Mouse (Mus musculus): ENCODE data around the gene BC029722.

Gene BC029722

DNA sequence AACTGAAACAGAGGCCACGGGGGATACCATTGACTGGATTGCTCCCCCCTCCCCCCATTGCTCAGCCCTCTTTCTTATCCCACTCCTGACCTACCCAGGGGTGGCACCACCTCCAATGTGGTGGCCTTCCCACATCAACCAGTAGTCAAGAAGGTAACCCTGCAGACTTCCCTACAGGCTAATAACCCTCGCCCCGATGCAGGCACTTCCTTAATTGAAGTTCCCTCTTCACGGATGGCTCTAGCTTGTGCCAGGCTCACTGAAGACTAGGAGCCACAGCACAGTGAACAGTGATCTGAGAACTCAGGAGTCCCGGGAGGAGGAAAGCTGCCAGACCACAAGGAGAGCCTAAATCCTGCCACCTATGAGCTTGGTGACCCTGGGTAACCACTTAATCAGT is 32.3 kb downstream of the BC029722 start:
- DNase-seq (ENCODE audit: low read depth in 1 of 2, low spot score in 2 of 2) = no peak

- DNase-seq (ENCODE audit: low read depth in 1 of 2, low spot score in 2 of 2) = no peak
These were observed 34.7 kb downstream of the BC029722 start for GRCm38 (mm10) chr2:155784534-155784933.

- DNase-seq (ENCODE audit: low read depth in 1 of 2, low spot score in 2 of 2) = no peak
These were observed 39.7 kb downstream of the BC029722 start for GRCm38 (mm10) chr2:155779506-155779905.

DNA sequence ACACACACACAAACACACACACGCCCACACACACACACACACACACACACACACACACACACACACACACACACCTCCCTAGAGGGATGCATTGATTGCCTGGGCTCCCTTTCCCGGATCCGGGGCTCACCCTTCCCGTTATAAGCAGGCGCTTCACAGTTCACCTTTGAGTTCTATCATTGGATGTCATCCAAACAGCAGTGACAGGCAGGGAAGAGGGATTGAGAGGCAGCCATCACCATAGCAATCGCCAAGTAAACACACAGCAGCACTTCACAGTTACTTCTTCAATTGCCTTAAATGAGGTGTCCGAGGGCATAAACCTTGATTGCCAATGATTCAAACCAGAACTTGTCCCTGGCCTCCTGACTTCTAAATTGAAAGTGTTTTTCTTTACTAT is 40.2 kb downstream of the BC029722 start:
- DNase-seq (ENCODE audit: low read depth in 1 of 2, low spot score in 2 of 2) = no peak

DNA sequence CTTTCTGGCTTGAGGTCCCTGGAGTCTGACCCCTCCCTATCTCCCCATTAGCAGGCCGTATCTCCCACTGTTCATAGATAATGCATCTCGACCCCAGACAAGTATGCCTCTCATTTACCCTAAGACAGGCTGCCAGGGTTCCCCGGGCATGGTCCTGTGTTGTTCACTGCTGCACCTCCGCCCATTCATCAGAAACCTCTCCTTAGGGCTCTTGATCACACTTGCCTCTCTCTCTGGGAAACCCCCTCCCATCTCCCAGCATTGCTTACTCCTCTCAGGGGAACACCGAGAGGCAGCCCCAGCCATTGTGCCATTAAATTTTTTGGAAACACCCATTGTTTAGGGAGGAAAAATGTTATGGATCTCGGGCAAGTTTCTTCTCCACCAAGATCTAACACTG is 41.2 kb downstream of the BC029722 start:
- no peak for DNase-seq (ENCODE audit: low read depth in 1 of 2, low spot score in 2 of 2)

DNA sequence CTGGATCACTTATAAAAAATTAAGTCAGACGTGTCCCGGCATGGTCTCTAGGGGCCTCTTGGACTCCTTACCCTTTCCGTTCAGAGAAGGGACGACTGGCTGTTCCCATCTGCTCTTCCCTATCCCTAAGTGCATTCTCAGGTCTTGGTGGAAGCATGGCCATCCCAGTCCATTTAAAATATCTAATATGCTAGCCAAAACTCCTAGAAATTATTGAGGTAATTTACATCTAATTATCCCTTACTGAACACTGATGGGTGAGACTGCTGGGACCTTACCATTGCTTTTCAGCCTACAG is 41.6 kb downstream of the BC029722 start:
- no peak for DNase-seq (ENCODE audit: low read depth in 1 of 2, low spot score in 2 of 2)

GRCm38 (mm10) chr2:155776824-155777687 is 42.2 kb downstream of the BC029722 start:
- no peak for DNase-seq (ENCODE audit: low read depth in 1 of 2, low spot score in 2 of 2)

- DNase-seq (ENCODE audit: low read depth in 1 of 2, low spot score in 2 of 2) = no peak
These were observed 43.5 kb downstream of the BC029722 start for GRCm38 (mm10) chr2:155775685-155776263.

DNA sequence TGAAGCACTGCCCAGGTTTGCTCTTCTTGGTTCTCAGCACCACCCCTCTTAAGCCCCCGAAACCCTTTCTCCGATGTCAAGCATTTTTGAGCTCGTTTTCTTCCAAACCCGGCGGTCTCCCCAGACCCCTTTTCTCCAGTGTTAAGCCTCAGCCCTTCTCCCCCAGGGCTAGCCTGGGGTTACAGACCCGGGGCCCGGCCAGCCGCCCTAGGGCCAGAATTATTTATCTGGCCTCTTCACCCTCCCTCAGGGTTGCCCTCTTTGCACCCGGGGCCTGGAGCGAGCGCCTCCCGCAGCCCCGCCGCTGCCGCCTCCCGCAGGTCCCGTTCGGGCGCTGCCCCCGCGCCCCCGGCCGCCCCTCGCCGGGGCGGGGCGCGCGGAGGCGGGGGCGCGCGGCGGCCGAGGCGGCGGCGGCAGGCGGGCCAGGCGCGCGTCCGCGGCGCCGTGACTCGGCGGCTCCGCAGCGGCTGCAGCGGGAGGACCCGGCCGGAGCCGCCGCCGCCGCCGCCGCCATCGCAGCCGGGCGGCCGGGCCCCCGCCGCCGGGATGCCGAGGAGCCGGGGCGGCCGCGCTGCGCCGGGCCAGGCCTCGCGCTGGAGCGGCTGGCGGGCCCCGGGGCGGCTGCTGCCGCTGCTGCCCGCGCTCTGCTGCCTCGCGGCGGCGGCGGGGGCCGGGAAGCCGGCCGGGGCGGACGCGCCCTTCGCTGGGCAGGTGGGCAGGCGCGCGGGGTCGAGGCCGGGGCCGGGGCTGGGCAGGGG is 44.1 kb downstream of the BC029722 start, which contains the start of gene Mmp24:
Gene Mmp24, plus strand, starts transcription at position 416 of the 758 bp plus-strand sequence.
- no peak for DNase-seq (ENCODE audit: low read depth in 1 of 2, low spot score in 2 of 2)

- DNase-seq (ENCODE audit: low read depth in 1 of 2, low spot score in 2 of 2) = no peak
These were observed 44.8 kb downstream of the BC029722 start for GRCm38 (mm10) chr2:155774261-155774926.

DNA sequence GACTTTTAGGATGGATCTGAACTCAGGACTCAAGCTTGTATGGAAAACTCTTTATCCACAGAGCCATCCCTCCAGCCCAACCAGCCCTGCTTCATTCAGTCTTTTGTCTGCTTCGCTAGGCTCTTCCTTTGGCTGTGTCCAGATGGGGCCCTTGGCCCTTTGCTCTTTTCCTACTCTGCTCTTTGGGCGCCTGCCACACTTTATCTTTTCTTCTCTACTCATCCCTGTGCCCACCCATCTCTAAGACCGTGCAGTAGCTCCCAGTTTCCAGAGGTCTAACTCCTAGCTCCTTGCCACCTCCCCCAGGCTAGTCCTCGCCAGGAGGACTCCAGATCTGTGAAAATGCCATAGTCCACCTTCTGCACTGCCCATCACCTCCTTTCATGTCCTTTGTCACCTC is 45.6 kb downstream of the BC029722 start:
- no peak for DNase-seq (ENCODE audit: low read depth in 1 of 2, low spot score in 2 of 2)
